ENCODE assay signal across 10 mouse cellular contexts in genomic region chr3:38233091-38233490, GRCm38 (mm10).
A peak's percentile ranks its signal among the peaks of the same experiment; 100 is the strongest.
DNase-seq lines count a peak whose midpoint lies in the region; ATAC-seq and TF ChIP-seq lines count a peak whose summit lies in the region.
"Had no signal": no experiment of that assay in that cellular context is flagged by ENCODE, and none has a peak within 500 bp of the region (broad histone marks: within the 10 kb centered on the region; RNA-seq: fewer than 3 reads in every experiment).

No protein-coding gene starts in this region.

- no peak overlapping the region for H3K9ac ChIP-seq in heart, postnatal 0 days (replicated peaks; ENCODE audit: low read depth, low read length)
- no peak overlapping the region for H3K9ac ChIP-seq in midbrain, embryonic 11.5 days (ENCODE audit: low read length)
- H3K9ac ChIP-seq in midbrain, postnatal 0 days (replicated peaks; ENCODE audit: low read length, poor library complexity, severe bottlenecking) = no peak overlapping the region

- no peak overlapping the region for H3ac ChIP-seq in myocyte (ENCODE audit: control insufficient read depth, insufficient read length)

- H3K4me1 ChIP-seq in heart, postnatal 0 days (ENCODE audit: control insufficient read depth, insufficient read depth) = peaks cover 15% of the 10 kb centered on the region
- H3K4me1 ChIP-seq in midbrain, embryonic 11.5 days (ENCODE audit: control insufficient read depth, insufficient read depth, low read length) = peaks cover 14% of the 10 kb centered on the region
- H3K4me1 ChIP-seq in midbrain, postnatal 0 days (ENCODE audit: insufficient read depth, low read length) = no peaks in the 10 kb centered on the region

- H3K27me3 ChIP-seq in heart, postnatal 0 days (ENCODE audit: control insufficient read depth, insufficient read depth, low read length) = no peaks in the 10 kb centered on the region
- H3K27me3 ChIP-seq in midbrain, embryonic 11.5 days (ENCODE audit: control insufficient read depth, insufficient read depth, low read length) = no peaks in the 10 kb centered on the region
- H3K27me3 ChIP-seq in midbrain, postnatal 0 days (ENCODE audit: insufficient read depth, low read length) = no peaks in the 10 kb centered on the region
- no peaks in the 10 kb centered on the region for H3K27me3 ChIP-seq in myocyte (ENCODE audit: control insufficient read depth, insufficient read depth, insufficient read length)

- no peak for TF ChIP-seq POLR2A in myocyte (IDR thresholded peaks at IDR 0.05; ENCODE audit: insufficient read length, low read depth)

- peak overlapping the region; percentile 81 for H3K27ac ChIP-seq in heart, postnatal 0 days (ENCODE audit: low read depth)
- peak overlapping the region; percentile 55 for H3K27ac ChIP-seq in midbrain, embryonic 11.5 days (ENCODE audit: low read depth, low read length)
- no peak overlapping the region for H3K27ac ChIP-seq in midbrain, postnatal 0 days (ENCODE audit: low read depth, low read length)

- no peak overlapping the region for H3K4me3 ChIP-seq in heart, postnatal 0 days (ENCODE audit: low read depth, low read length)
- no peak overlapping the region for H3K4me3 ChIP-seq in midbrain, embryonic 11.5 days (ENCODE audit: low read depth, low read length)
- no peak overlapping the region for H3K4me3 ChIP-seq in midbrain, postnatal 0 days (ENCODE audit: low read depth, low read length)
- no peak overlapping the region for H3K4me3 ChIP-seq in myocyte

- H3K79me2 ChIP-seq in myocyte (ENCODE audit: control insufficient read depth, insufficient read depth) = no peaks in the 10 kb centered on the region

- H3K36me3 ChIP-seq in heart, postnatal 0 days (replicated peaks; ENCODE audit: control insufficient read depth, insufficient read depth, low read length) = no peaks in the 10 kb centered on the region
- no peaks in the 10 kb centered on the region for H3K36me3 ChIP-seq in midbrain, embryonic 11.5 days (ENCODE audit: control insufficient read depth, insufficient read depth, low read length)
- no peaks in the 10 kb centered on the region for H3K36me3 ChIP-seq in midbrain, postnatal 0 days (ENCODE audit: insufficient read depth, low read length)
- H3K36me3 ChIP-seq in myocyte (ENCODE audit: control insufficient read depth, insufficient read depth) = no peaks in the 10 kb centered on the region

- peak; percentile 33 to 40 for DNase-seq in cerebellum, postnatal 10 days
- no peak for DNase-seq in cerebellum, adult 9-10 months
- no peak for DNase-seq in heart, postnatal 0 days (ENCODE audit: low spot score)
- no peak for DNase-seq in heart, adult 18-20 months
- DNase-seq in midbrain, embryonic 11.5 days (ENCODE audit: low spot score, missing footprints) = no peak
- no peak for DNase-seq in midbrain, postnatal 0 days (ENCODE audit: low spot score)
- DNase-seq in embryo, embryonic 9.5 days (ENCODE audit: extremely low spot score) = no peak
- DNase-seq: adrenal gland, adult 8-10 months; lung, adult 2 months had no signal

- TF ChIP-seq CTCF in heart, postnatal 0 days (IDR thresholded peaks at IDR 0.05; ENCODE audit: low read depth) = no peak
- TF ChIP-seq CTCF in midbrain, postnatal 0 days (IDR thresholded peaks at IDR 0.05) = no peak

- 75% methylated on average over 3 of the region's 3 CpGs for WGBS in heart, postnatal 0 days
- 84% methylated on average over 3 of the region's 3 CpGs for whole genome bisulfite sequencing in midbrain, embryonic 11.5 days
- WGBS in midbrain, postnatal 0 days = 81% methylated on average over 3 of the region's 3 CpGs

- no peak for TF ChIP-seq EP300 in heart, postnatal 0 days (IDR thresholded peaks at IDR 0.05; ENCODE audit: low read depth)

- no peak overlapping the region for H3K4me2 ChIP-seq in heart, postnatal 0 days (ENCODE audit: low read depth, low read length)
- no peak overlapping the region for H3K4me2 ChIP-seq in midbrain, embryonic 11.5 days
- no peak overlapping the region for H3K4me2 ChIP-seq in midbrain, postnatal 0 days (ENCODE audit: low read depth, low read length, poor library complexity, severe bottlenecking)
- H3K4me2 ChIP-seq in myocyte (ENCODE audit: low read depth) = peak overlapping the region; percentile 45

- no peaks in the 10 kb centered on the region for H3K9me3 ChIP-seq in heart, postnatal 0 days (replicated peaks; ENCODE audit: control insufficient read depth, low read length)
- H3K9me3 ChIP-seq in midbrain, embryonic 11.5 days (ENCODE audit: control insufficient read depth, low read length) = no peaks in the 10 kb centered on the region
- no peaks in the 10 kb centered on the region for H3K9me3 ChIP-seq in midbrain, postnatal 0 days (ENCODE audit: low read length)

- no peak for ATAC-seq in heart, postnatal 0 days (ENCODE audit: insufficient read depth, low read depth)
- ATAC-seq in midbrain, embryonic 11.5 days (ENCODE audit: low FRiP score) = peak; percentile 23; the same call in 1 of the 2 replicates
- ATAC-seq in midbrain, postnatal 0 days (ENCODE audit: low FRiP score) = no peak

TF ChIP-seq in myocyte, 11 proteins besides CTCF, POLR2A, EP300 and RAD21:
- TF ChIP-seq POLR2AphosphoS2 (IDR thresholded peaks at IDR 0.05; ENCODE audit: insufficient read length, low read depth) = no peak
- no peak for TF ChIP-seq TCF12 (IDR thresholded peaks at IDR 0.05; ENCODE audit: insufficient read depth, poor library complexity, severe bottlenecking)
- TF ChIP-seq E2F4 (IDR thresholded peaks at IDR 0.05; ENCODE audit: insufficient read depth) = no peak
- TF ChIP-seq TCF3 (IDR thresholded peaks at IDR 0.05; ENCODE audit: insufficient read length, low read depth) = no peak
- no peak for TF ChIP-seq MYOD1 (IDR thresholded peaks at IDR 0.05; ENCODE audit: control insufficient read depth in 1 of 3, insufficient read length in 2 of 3, low read depth in 2 of 3)
- no peak for TF ChIP-seq MYOG (IDR thresholded peaks at IDR 0.05; ENCODE audit: control insufficient read depth in 1 of 3, insufficient read depth in 1 of 3, insufficient read length in 2 of 3, low read depth in 2 of 3)
- no peak for TF ChIP-seq USF1 (IDR thresholded peaks at IDR 0.05; ENCODE audit: low read depth)

Comparison
In these comparisons a context has a peak if more than half of its experiments do, and no peak if none do; other contexts are left out.
1. DNase-seq: peak in cerebellum, postnatal 10 days (2 of 2); none in cerebellum, adult 9-10 months (single experiment), heart, postnatal 0 days (single experiment), heart, adult 18-20 months (0 of 2), midbrain, embryonic 11.5 days (single experiment), midbrain, postnatal 0 days (single experiment) and embryo, embryonic 9.5 days (single experiment).